Mouse (Mus musculus) subcutaneous adipose tissue, adult 2 months (tissue): Measurements from ENCODE around the gene 9030624G23Rik. TPM values are rescaled to one million over a fixed set of nuclear protein-coding genes. Genes with fewer than 3 reads are reported as not detected.

Experiments used
- polyA plus RNA-seq: library from polyadenylated mRNA; depleted of rRNA; stranded (reverse); fragments of >200 nt; gene quantifications from 2 replicates; pipeline ENCODE4 v1.2.3, GENCODE M21; 2012; ENCODE audit warnings: low replicate concordance; rRNA removed

Gene 9030624G23Rik
- 0.52 and 2.1 TPM in 2 replicates for polyA plus RNA-seq

DNA sequence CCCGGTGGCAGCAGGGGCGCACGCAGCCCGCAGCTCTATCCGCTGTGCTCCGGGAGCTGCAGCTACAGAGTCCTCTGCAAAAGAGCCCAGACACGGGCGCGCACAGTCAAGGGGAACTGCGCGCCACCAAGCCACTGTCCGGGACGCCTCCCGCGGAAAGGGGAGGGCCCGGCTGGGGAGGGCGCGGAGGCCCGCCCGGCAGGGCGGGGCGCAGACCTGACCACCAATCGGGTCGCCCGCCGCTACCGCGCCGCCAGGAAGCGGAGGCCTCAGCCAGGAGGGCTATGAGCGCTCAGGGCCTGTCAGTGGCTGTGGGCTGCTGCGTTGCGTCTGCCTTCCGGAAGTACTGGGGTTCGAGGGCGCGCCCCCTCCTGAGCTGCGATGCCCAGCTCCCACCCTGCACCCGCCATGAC lies at the start of gene 9030624G23Rik:
Gene 9030624G23Rik (minus strand): TSS at position 139 of the 413 bp plus-strand sequence.

